Mouse (Mus musculus) forebrain, embryonic 15.5 days (tissue): Measurements from ENCODE around the gene Dnah7a. TPM values are rescaled to one million over a fixed set of nuclear protein-coding genes. Genes with fewer than 3 reads are reported as not detected.
"Not testable (repeated sequence)": the region's sequence is repeated elsewhere in the genome, so short reads cannot be mapped to it uniquely, and the experiment has no call there.

ENCODE experiments used
- ATAC-seq: fragments of 200-750 bp; cut with Nextera tagmentation; replicated peaks from 2 replicates; pipeline ENCODE4 v1.8.0; 2017; ENCODE audit warnings: mild to moderate bottlenecking, moderate TSS enrichment, moderate library complexity
- H3K27ac ChIP-seq: fragments of 300-500 bp; sonication (generic); replicated peaks from 2 replicates; pipeline ENCODE4 v1.5.1; 2015; ENCODE audit warnings: mild to moderate bottlenecking, inconsistent platforms
- H3K27me3 ChIP-seq: fragments of 300-500 bp; sonication (generic); 2 replicates; pipeline ENCODE4 v1.6.1; 2015; ENCODE audit warnings: inconsistent platforms
- H3K36me3 ChIP-seq: fragments of 300-500 bp; sonication (generic); 2 replicates; pipeline ENCODE4 v1.6.1; 2015; ENCODE audit warnings: mild to moderate bottlenecking, inconsistent platforms
- H3K4me1 ChIP-seq: fragments of 300-500 bp; sonication (generic); 2 replicates; pipeline ENCODE4 v1.6.1; 2015; ENCODE audit warnings: inconsistent platforms
- H3K4me2 ChIP-seq: fragments of 300-500 bp; sonication (generic); replicated peaks from 2 replicates; pipeline ENCODE4 v1.6.1; 2015; ENCODE audit warnings: mild to moderate bottlenecking, inconsistent platforms
- H3K4me3 ChIP-seq: fragments of 300-500 bp; sonication (generic); 2 replicates; pipeline ENCODE4 v1.5.1; 2015; ENCODE audit warnings: mild to moderate bottlenecking, inconsistent platforms
- H3K9ac ChIP-seq: fragments of 300-500 bp; sonication (generic); replicated peaks from 2 replicates; pipeline ENCODE4 v1.6.1; 2015; ENCODE audit warnings: mild to moderate bottlenecking, inconsistent platforms
- H3K9me3 ChIP-seq: fragments of 300-500 bp; sonication (generic); 2 replicates; pipeline ENCODE4 v1.6.1; 2016; ENCODE audit warnings: inconsistent platforms
- WGBS: fragments of 180-500 bp; shearing (Covaris S2); methylation state at CpG from one replicate; pipeline ENCODE4 v1.1.7; 2015; ENCODE audit warnings: mixed read lengths; 5-methylcytosine and 5-hydroxymethylcytosine counted together
- polyA plus RNA-seq: library from polyadenylated mRNA; unstranded; fragments of >200 nt; fragmentation: Nextera tagmentation; extraction: Ambion mirVana; gene quantifications from 2 replicates; pipeline ENCODE4 v1.2.1, GENCODE M21; 2015

Dnah7a gene
- polyA plus RNA-seq, 1 experiment from 2014 or later: 7.8 TPM

- ATAC-seq, H3K36me3 ChIP-seq, H3K27me3 ChIP-seq, H3K27ac ChIP-seq, H3K4me2 ChIP-seq, H3K4me1 ChIP-seq, H3K4me3 ChIP-seq, H3K9me3 ChIP-seq, H3K9ac ChIP-seq: not testable (repeated sequence)
- 71% methylated on average over 2 of the region's 2 CpGs for WGBS
Observed at GRCm38 (mm10) chr1:53635641-53636040, 70.9 kb downstream of the Dnah7a start.

DNA sequence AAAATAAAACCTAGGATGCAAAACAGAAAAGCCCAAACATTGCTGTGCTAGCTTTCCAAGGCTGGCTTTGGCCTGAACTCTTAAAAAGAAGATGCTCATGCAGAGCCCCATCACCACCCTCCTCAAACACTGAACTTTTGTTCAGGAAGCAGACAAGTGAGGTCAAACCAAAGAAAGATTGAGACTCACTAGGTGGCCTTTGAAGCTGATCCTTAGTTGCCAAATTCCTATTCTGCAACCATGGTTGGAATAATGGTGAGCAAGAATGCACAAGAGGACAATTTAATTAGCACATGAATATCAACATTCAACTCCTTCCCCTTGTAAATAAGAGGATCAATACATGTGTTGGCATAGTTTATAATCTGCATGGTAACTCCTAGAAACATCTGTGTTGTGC is 74.5 kb downstream of the Dnah7a start:
- H3K27ac ChIP-seq, H3K36me3 ChIP-seq, H3K9me3 ChIP-seq, H3K4me2 ChIP-seq, H3K4me1 ChIP-seq, H3K27me3 ChIP-seq, H3K9ac ChIP-seq, H3K4me3 ChIP-seq, ATAC-seq: not testable (repeated sequence)

- H3K4me1 ChIP-seq: no peaks in the 10 kb centered on the region
- no peak for ATAC-seq
- no peak overlapping the region for H3K4me2 ChIP-seq
- H3K4me3 ChIP-seq: no peak overlapping the region
- H3K9ac ChIP-seq: no peak overlapping the region
- no peak overlapping the region for H3K27ac ChIP-seq
- no peaks in the 10 kb centered on the region for H3K9me3 ChIP-seq
- WGBS: 43% methylated on average over 6 of the region's 6 CpGs
- H3K36me3 ChIP-seq: no peaks in the 10 kb centered on the region
- H3K27me3 ChIP-seq: no peaks in the 10 kb centered on the region
Observed at GRCm38 (mm10) chr1:53630011-53630410, 76.6 kb downstream of the Dnah7a start.

DNA sequence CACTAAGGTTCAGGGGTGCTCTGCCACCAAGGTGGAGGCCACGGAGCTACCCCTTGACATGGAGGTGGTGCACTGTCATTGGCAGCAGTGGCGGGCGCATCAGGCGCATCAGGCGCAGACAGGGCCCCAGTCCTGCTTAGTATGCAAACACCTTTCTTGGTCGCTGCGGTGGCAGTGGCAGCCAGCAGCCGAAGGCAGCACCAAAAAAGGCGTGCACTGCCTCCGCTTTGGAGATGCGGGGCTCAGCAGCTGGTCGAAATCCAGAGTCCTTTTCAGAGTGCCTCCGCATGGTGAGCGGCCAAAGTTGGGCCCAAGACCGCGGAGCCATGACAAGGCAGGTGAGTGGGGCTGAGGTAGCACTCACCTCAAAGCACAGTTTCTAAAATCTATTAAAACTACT is 93.1 kb downstream of the Dnah7a start:
- Histone ChIP-seq H3K36me3 (no peaks in the 10 kb centered on the region), H3K27me3 (no peaks in the 10 kb centered on the region), H3K27ac (no peak overlapping the region), H3K4me1 (no peaks in the 10 kb centered on the region), H3K9ac (no peak overlapping the region), H3K9me3 (peaks cover 6% of the 10 kb centered on the region; the same call in 1 of the 2 replicates), H3K4me2 (no peak overlapping the region), H3K4me3 (no peak overlapping the region)
- 95% methylated on average over 16 of the region's 16 CpGs for WGBS
- no peak for ATAC-seq

- not testable (repeated sequence) for H3K4me3 ChIP-seq, H3K4me2 ChIP-seq, H3K27me3 ChIP-seq, ATAC-seq, H3K4me1 ChIP-seq, H3K27ac ChIP-seq, H3K9me3 ChIP-seq, H3K36me3 ChIP-seq, H3K9ac ChIP-seq
- WGBS: 4% methylated on average over 1 of the region's 1 CpGs
Observed at GRCm38 (mm10) chr1:53581326-53581725, 125.3 kb downstream of the Dnah7a start.

- not testable (repeated sequence) for H3K4me2 ChIP-seq, H3K9ac ChIP-seq, H3K4me1 ChIP-seq, H3K4me3 ChIP-seq, H3K9me3 ChIP-seq, H3K27ac ChIP-seq, H3K27me3 ChIP-seq, H3K36me3 ChIP-seq, ATAC-seq
- 94% methylated on average over 3 of the region's 3 CpGs for WGBS
Observed at GRCm38 (mm10) chr1:53557918-53558317, 148.7 kb downstream of the Dnah7a start.

DNA sequence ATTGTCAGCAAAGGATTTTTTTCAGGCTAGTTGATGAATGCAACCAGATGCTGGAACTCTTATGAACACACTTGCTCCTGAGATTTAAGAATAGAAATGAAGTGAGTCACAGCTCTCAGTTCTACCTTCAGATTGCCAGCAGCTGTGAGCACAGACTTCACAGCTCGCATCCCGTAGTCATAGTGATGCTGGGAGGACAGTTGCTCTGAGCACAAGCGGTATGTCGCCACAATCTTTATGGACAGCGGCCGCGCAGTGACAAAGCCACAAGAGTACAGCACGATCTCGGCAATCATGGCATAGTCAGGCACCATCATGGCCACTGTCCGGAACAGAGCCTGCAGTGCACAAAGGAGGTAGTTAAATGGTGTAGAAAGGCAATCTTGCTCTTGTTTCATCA is 159.6 kb downstream of the Dnah7a start:
- H3K9me3 ChIP-seq, H3K27ac ChIP-seq, H3K4me3 ChIP-seq, H3K4me2 ChIP-seq, ATAC-seq, H3K27me3 ChIP-seq, H3K36me3 ChIP-seq, H3K9ac ChIP-seq, H3K4me1 ChIP-seq: not testable (repeated sequence)
- WGBS: 95% methylated on average over 10 of the region's 10 CpGs

DNA sequence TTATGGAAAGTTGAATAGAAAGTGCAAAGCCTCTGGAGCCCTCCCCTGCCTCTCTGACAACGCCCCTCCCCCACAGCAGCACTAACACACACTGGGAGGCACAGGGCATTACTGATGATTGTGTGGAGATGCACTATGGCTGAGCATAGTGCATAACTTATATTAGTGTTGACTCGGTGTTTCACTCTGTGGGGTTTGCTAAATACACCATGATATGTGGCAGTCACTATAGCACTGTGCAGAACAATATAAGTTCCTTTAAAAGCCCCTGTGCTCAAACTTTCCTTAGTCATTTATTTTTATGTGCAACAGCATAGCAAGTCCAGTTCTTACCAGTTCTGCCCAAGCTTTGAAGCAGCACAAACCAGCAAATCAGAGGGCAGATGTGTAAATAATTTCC is 168.2 kb downstream of the Dnah7a start:
- not testable (repeated sequence) for ATAC-seq, H3K9me3 ChIP-seq, H3K27ac ChIP-seq, H3K4me3 ChIP-seq, H3K4me1 ChIP-seq, H3K27me3 ChIP-seq, H3K9ac ChIP-seq, H3K4me2 ChIP-seq, H3K36me3 ChIP-seq
- 71% methylated on average over 2 of the region's 2 CpGs for WGBS

DNA sequence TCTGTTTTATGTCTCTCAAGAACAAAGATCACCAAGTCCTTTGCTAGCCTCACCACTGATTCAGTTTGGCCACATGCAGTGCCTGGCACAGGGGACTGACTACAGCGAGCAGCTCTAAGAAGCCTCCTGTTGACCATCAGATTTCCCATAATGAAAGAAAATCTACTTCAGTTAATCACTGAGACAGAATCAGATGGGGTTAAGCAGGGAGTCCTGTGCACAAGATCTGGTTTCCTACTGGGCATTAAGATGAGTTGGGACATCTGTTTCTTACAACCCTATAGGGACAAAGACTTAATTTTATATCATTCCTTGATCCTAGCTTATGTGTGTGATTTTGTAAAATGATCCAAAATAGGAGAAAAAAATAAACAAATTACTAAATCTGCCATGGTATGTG is 171.8 kb downstream of the Dnah7a start:
- not testable (repeated sequence) for H3K27me3 ChIP-seq, H3K9ac ChIP-seq, H3K4me2 ChIP-seq, H3K4me3 ChIP-seq, H3K36me3 ChIP-seq, ATAC-seq, H3K27ac ChIP-seq, H3K9me3 ChIP-seq, H3K4me1 ChIP-seq
- 84% methylated on average over 1 of the region's 1 CpGs for WGBS

- not testable (repeated sequence) for H3K4me3 ChIP-seq, H3K4me2 ChIP-seq, H3K9me3 ChIP-seq, H3K36me3 ChIP-seq, H3K27ac ChIP-seq, H3K4me1 ChIP-seq, H3K9ac ChIP-seq, ATAC-seq, H3K27me3 ChIP-seq
- 92% methylated on average over 2 of the region's 2 CpGs for WGBS
Observed at GRCm38 (mm10) chr1:53526021-53526420, 180.6 kb downstream of the Dnah7a start.

DNA sequence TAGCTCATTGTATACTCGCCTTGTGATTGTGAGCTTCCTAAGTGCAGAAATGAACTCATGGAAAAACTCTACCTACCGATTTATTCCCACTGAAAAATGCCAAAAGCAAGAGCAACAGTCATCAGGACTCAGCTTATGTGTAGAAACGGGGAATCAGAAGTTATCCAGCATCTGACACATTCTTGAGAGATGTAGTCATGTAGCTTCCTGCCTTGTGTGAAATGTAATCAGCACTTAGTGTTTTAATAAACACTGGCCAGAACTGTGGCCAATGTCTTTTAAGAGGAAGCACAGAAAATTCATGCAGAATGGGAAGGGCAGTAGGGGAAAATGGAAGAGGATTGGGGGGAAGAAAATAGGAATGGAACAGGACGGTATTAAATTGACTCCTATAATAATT is 232.9 kb downstream of the Dnah7a start:
- H3K27ac ChIP-seq: no peak overlapping the region
- H3K9ac ChIP-seq: no peak overlapping the region
- H3K4me1 ChIP-seq: no peaks in the 10 kb centered on the region
- H3K4me3 ChIP-seq: no peak overlapping the region
- no peak overlapping the region for H3K4me2 ChIP-seq
- no peaks in the 10 kb centered on the region for H3K36me3 ChIP-seq
- 86% methylated on average over 4 of the region's 4 CpGs for WGBS
- no peaks in the 10 kb centered on the region for H3K27me3 ChIP-seq
- no peaks in the 10 kb centered on the region for H3K9me3 ChIP-seq
- ATAC-seq: no peak

GRCm38 (mm10) chr1:53472084-53472483 is 234.5 kb downstream of the Dnah7a start:
- ATAC-seq, H3K9me3 ChIP-seq, H3K4me1 ChIP-seq, H3K36me3 ChIP-seq, H3K4me3 ChIP-seq, H3K27ac ChIP-seq, H3K9ac ChIP-seq, H3K4me2 ChIP-seq, H3K27me3 ChIP-seq: not testable (repeated sequence)
- WGBS: 81% methylated on average over 1 of the region's 1 CpGs

GRCm38 (mm10) chr1:53467325-53467670 is 239.3 kb downstream of the Dnah7a start:
- Histone ChIP-seq H3K27ac (no peak overlapping the region), H3K4me1 (no peaks in the 10 kb centered on the region), H3K4me2 (no peak overlapping the region), H3K27me3 (no peaks in the 10 kb centered on the region), H3K36me3 (no peaks in the 10 kb centered on the region), H3K9ac (no peak overlapping the region), H3K9me3 (no peaks in the 10 kb centered on the region), H3K4me3 (no peak overlapping the region)
- ATAC-seq: no peak
- WGBS: 88% methylated on average over 2 of the region's 2 CpGs
